Mouse (Mus musculus) embryo, embryonic 11.5 days (tissue): ENCODE measurements around the gene Zfp668.
"Not testable (repeated sequence)": the region's sequence is repeated elsewhere in the genome, so short reads cannot be mapped to it uniquely, and the experiment has no call there.

Experiments used
- DNase-seq: peaks from one replicate; pipeline ENCODE4 v3.0.0-alpha.2; 2012; ENCODE audit warnings: low read depth, low spot score

Gene Zfp668

GRCm38 (mm10) chr7:127842001-127842718 lies 34.5 kb downstream of the Zfp668 start:
- peak; percentile 62 for DNase-seq

GRCm38 (mm10) chr7:127841340-127842000 lies 35.2 kb downstream of the Zfp668 start:
- peak; percentile 85 for DNase-seq

GRCm38 (mm10) chr7:127840886-127841285 lies 35.7 kb downstream of the Zfp668 start:
- no peak for DNase-seq

- DNase-seq, result not testable (repeated sequence)
Measured at GRCm38 (mm10) chr7:127840031-127840430, 36.6 kb downstream of the Zfp668 start.

GRCm38 (mm10) chr7:127837878-127838277 lies 38.8 kb downstream of the Zfp668 start:
- DNase-seq, result not testable (repeated sequence)

GRCm38 (mm10) chr7:127837473-127837872 lies 39.2 kb downstream of the Zfp668 start:
- DNase-seq, result no peak

- no peak for DNase-seq
Measured at GRCm38 (mm10) chr7:127835550-127835949, 41.1 kb downstream of the Zfp668 start.

- peak; percentile 40 for DNase-seq
Measured at GRCm38 (mm10) chr7:127824176-127824871, 52.3 kb downstream of the Zfp668 start, which contains the start of the genes Stx4a and Stx1b. Gene Stx4a (plus strand): TSS chr7:127824294. Gene Stx1b (minus strand): TSS chr7:127824549.

GRCm38 (mm10) chr7:127823236-127824171 lies 53.1 kb downstream of the Zfp668 start:
- DNase-seq, result no peak

- no peak for DNase-seq
Measured at GRCm38 (mm10) chr7:127822494-127822893, 54.1 kb downstream of the Zfp668 start.

GRCm38 (mm10) chr7:127820836-127821509 lies 55.7 kb downstream of the Zfp668 start:
- DNase-seq, result no peak

GRCm38 (mm10) chr7:127817776-127818175 lies 58.9 kb downstream of the Zfp668 start:
- DNase-seq, result no peak

GRCm38 (mm10) chr7:127817053-127817452 lies 59.6 kb downstream of the Zfp668 start:
- DNase-seq, result no peak

GRCm38 (mm10) chr7:127815954-127816821 lies 60.4 kb downstream of the Zfp668 start:
- no peak for DNase-seq

- DNase-seq, result no peak
Measured at GRCm38 (mm10) chr7:127815116-127815665, 61.4 kb downstream of the Zfp668 start.

- DNase-seq, result no peak
Measured at GRCm38 (mm10) chr7:127814241-127814921, 62.2 kb downstream of the Zfp668 start.

- DNase-seq, result no peak
Measured at GRCm38 (mm10) chr7:127813821-127814220, 62.8 kb downstream of the Zfp668 start.
